Mouse (Mus musculus) right cerebral cortex, postnatal 36 days (tissue): ENCODE measurements around the gene Olfr853.

Experiments used
- DNase-seq, 2 experiments: peaks; one replicate each; pipeline ENCODE4 v3.0.0; 2022; ENCODE audit warnings: low spot score in 2 of 2, mixed read lengths in 1 of 2

The Olfr853 gene

DNA sequence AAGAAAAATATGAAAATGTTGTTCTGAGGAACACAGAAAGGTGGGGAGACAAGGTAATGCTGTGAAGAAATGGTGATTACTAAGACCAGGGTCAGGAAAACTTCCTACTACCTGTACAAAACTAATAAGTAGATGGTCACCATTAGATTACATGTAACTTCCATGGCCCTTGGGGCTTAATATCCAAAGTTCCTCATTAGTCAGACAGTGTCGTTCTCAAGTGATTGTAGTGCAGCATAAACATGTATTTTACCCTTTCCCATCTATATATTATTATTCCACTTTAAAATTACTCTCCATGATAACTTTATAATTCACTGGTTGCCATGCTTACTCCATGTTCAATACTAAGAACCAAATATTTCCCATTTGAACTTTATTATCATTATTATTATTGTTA is at the start of gene Olfr853:
TSS of gene Olfr853 (minus strand) at position 101 of the 400 bp plus-strand sequence.
- DNase-seq: no peak

DNA sequence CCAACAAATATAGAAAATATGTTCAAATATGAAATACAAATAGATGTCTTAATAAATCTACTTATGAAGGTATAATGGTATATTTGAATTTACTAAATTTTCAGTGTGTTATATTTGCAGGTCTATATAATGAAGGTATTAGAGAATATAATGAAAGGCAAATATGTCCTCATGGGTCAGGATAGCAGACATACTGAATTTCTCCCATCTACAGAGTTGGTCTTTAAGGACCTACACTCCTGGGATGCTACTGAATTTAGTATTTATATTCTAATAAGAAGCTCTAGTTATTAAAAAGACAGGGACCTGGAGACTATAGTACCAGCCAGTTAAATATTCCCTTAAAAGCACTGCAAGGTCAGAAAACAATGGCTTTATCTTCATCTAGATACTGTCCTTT is 41.4 kb upstream of the Olfr853 start, which contains the start of gene Olfr855:
TSS of gene Olfr855 (plus strand) at position 301 of the 400 bp plus-strand sequence.
- no peak for DNase-seq

DNA sequence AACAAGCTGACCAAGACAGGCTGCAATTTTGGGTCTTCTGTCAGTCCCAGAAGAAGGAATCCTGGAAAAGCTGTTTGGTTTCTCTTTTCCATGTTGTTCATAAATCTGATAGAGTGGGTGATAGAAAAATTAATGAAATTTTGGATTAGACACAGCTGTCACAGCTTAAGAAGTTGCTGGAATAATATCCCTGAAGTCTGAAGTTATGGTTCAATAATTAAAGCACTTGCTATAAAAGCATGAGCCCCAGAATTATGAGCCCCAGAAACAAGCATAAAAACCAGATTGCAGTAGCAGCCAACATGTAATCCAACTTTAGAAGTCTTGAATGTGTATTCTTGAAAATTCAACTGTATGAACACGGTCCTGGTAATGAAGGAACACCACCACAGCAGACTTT is 26.4 kb upstream of the Olfr853 start, which contains the start of gene Olfr854:
TSS of gene Olfr854 (minus strand) at position 101 of the 400 bp plus-strand sequence.
- DNase-seq: no peak

DNA sequence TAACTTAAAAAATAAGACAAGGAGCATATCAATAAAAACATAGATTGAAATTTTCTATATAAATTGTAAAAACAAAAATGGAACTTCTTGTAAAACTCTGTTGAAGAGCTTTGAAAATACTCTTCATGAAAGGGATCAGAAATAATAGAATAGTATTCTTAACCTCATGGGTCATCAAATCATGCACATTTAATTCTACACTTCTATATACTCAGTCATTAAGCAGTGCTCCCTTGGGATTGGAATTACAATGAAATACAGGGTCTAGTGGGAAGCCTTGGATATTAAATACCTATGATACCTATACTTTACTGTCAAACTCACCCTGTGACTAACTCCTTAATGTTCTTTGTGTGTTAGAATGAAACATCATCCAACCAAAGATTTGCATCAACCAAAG is 47.9 kb downstream of the Olfr853 start, which contains the start of gene Olfr851:
TSS of gene Olfr851 (plus strand) at position 301 of the 400 bp plus-strand sequence.
- DNase-seq: no peak
